Comparison of ENCODE assay signal across 9 mouse cellular contexts in genomic region chr4:126155183-126155582, GRCm38 (mm10). TPM values are rescaled to one million over a fixed set of nuclear protein-coding genes. Genes with fewer than 3 reads are reported as not detected.
DNase-seq lines count a peak whose midpoint lies in the region; ATAC-seq and TF ChIP-seq lines count a peak whose summit lies in the region.
"Had no signal": no experiment of that assay in that cellular context is flagged by ENCODE, and none has a peak within 500 bp of the region (broad histone marks: within the 10 kb centered on the region; RNA-seq: fewer than 3 reads in every experiment).

No protein-coding gene starts in this region.

- ATAC-seq in hindbrain, postnatal 0 days = no peak
- ATAC-seq in liver, embryonic 13.5 days (ENCODE audit: low read depth) = no peak

- peak; percentile 91 for DNase-seq in heart, adult 11 months
- no peak for DNase-seq in heart, postnatal 4 days
- peak; percentile 20 for DNase-seq in brain, embryonic 14.5 days (ENCODE audit: low read depth)
- no peak for DNase-seq in hindbrain, postnatal 0 days (ENCODE audit: low spot score)
- no peak for DNase-seq in liver, embryonic 13.5 days
- DNase-seq in cerebellum, adult 11 months = no peak
- DNase-seq in right cerebral cortex, postnatal 10 days (ENCODE audit: low spot score in 2 of 2) = no peak
- no peak for DNase-seq in adrenal gland, adult 2 months
- DNase-seq: right cerebral cortex, adult 18-20 months had no signal

- H3K4me2 ChIP-seq in hindbrain, postnatal 0 days (ENCODE audit: low read depth, low read length) = no peak overlapping the region
- H3K4me2 ChIP-seq in liver, embryonic 13.5 days = no peak overlapping the region

- no peak overlapping the region for H3K9ac ChIP-seq in hindbrain, postnatal 0 days (replicated peaks; ENCODE audit: low read length)
- H3K9ac ChIP-seq in liver, embryonic 13.5 days = no peak overlapping the region

- H3K4me1 ChIP-seq in hindbrain, postnatal 0 days (ENCODE audit: insufficient read depth, low read length) = no peaks in the 10 kb centered on the region
- peaks cover 21% of the 10 kb centered on the region for H3K4me1 ChIP-seq in liver, embryonic 13.5 days (replicated peaks)

- peak overlapping the region; percentile 46; the same call in 1 of the 2 replicates for H3K27ac ChIP-seq in hindbrain, postnatal 0 days
- H3K27ac ChIP-seq in liver, embryonic 13.5 days = peak overlapping the region; percentile 76

- H3K27me3 ChIP-seq in hindbrain, postnatal 0 days (ENCODE audit: insufficient read depth, low read length) = no peaks in the 10 kb centered on the region
- H3K27me3 ChIP-seq in liver, embryonic 13.5 days = peaks cover 14% of the 10 kb centered on the region

- no peaks in the 10 kb centered on the region for H3K36me3 ChIP-seq in hindbrain, postnatal 0 days (ENCODE audit: insufficient read depth, low read length)
- H3K36me3 ChIP-seq in liver, embryonic 13.5 days = no peaks in the 10 kb centered on the region

- no peak for TF ChIP-seq POLR2A in brain, embryonic 14.5 days (IDR thresholded peaks at IDR 0.05; ENCODE audit: borderline replicate concordance, extremely low read depth, insufficient read depth, insufficient read length, poor library complexity, severe bottlenecking)

- no peak for TF ChIP-seq CTCF in brain, embryonic 14.5 days (IDR thresholded peaks at IDR 0.05; ENCODE audit: borderline replicate concordance, extremely low read depth, insufficient read depth, insufficient read length)
- no peak for TF ChIP-seq CTCF in hindbrain, postnatal 0 days (IDR thresholded peaks at IDR 0.05; ENCODE audit: low read depth)

- no peak overlapping the region for H3K4me3 ChIP-seq in hindbrain, postnatal 0 days (ENCODE audit: low read length)
- no peak overlapping the region for H3K4me3 ChIP-seq in liver, embryonic 13.5 days (replicated peaks)

- WGBS in hindbrain, postnatal 0 days = 68% methylated on average over 4 of the region's 4 CpGs
- 9% methylated on average over 4 of the region's 4 CpGs for WGBS in liver, embryonic 13.5 days (ENCODE audit: insufficient replicate concordance)

- H3K9me3 ChIP-seq in hindbrain, postnatal 0 days (ENCODE audit: low read length) = no peaks in the 10 kb centered on the region
- no peaks in the 10 kb centered on the region for H3K9me3 ChIP-seq in liver, embryonic 13.5 days (replicated peaks)

RNA-seq across cellular contexts. Expression of gene Eva1b, which starts 7.6 kb away (rescaled TPM):
- 10 to 100 TPM; 27.3 to 29.3 TPM for total RNA-seq in heart, postnatal 4 days (2021)
- 20.7 and 23.1 TPM in 2 replicates for polyA plus RNA-seq in brain, embryonic 14.5 days (2012; rRNA removed)
- total RNA-seq in hindbrain, postnatal 0 days (2014; rRNA removed) = 24.9 and 25.6 TPM in 2 replicates
- 11.6 and 12.3 TPM in 2 replicates for polyA plus RNA-seq in hindbrain, postnatal 0 days (2015; fragmentation: Nextera tagmentation; extraction: Ambion mirVana)
- 11.8 and 13.3 TPM in 2 replicates for polyA plus RNA-seq in liver, embryonic 13.5 days (2015; fragmentation: Nextera tagmentation; extraction: Ambion mirVana)
- total RNA-seq in adrenal gland, adult 2 months (2021) = 10 to 100 TPM; 13.3 to 35.0 TPM
- polyA plus RNA-seq in adrenal gland, adult 2 months (2012; rRNA removed) = 111 and 156 TPM in 2 replicates

RNA-seq across cellular contexts. Expression of gene Sh3d21, which starts 8.1 kb away (rescaled TPM):
- 1 to 10 TPM; 1.6 to 1.8 TPM for total RNA-seq in heart, postnatal 4 days (2021)
- 0.66 and 0.81 TPM in 2 replicates for polyA plus RNA-seq in brain, embryonic 14.5 days (2012; rRNA removed)
- 0.63 and 1.2 TPM in 2 replicates for total RNA-seq in hindbrain, postnatal 0 days (2014; rRNA removed)
- 2.2 and 2.6 TPM in 2 replicates for polyA plus RNA-seq in hindbrain, postnatal 0 days (2015; fragmentation: Nextera tagmentation; extraction: Ambion mirVana)
- polyA plus RNA-seq in liver, embryonic 13.5 days (2015; fragmentation: Nextera tagmentation; extraction: Ambion mirVana) = 0.82 and 1.3 TPM in 2 replicates
- 1 to 10 TPM; 2.5 to 3.2 TPM for total RNA-seq in adrenal gland, adult 2 months (2021)
- 1.4 and 1.8 TPM in 2 replicates for polyA plus RNA-seq in adrenal gland, adult 2 months (2012; rRNA removed)

RNA-seq across cellular contexts. Expression of gene Thrap3, which starts 47.4 kb away (rescaled TPM):
- total RNA-seq in heart, postnatal 4 days (2021) = 100 to 1,000 TPM; 226 TPM
- polyA plus RNA-seq in brain, embryonic 14.5 days (2012; rRNA removed) = 108 and 133 TPM in 2 replicates
- total RNA-seq in hindbrain, postnatal 0 days (2014; rRNA removed) = 85.7 and 128 TPM in 2 replicates
- 108 and 123 TPM in 2 replicates for polyA plus RNA-seq in hindbrain, postnatal 0 days (2015; fragmentation: Nextera tagmentation; extraction: Ambion mirVana)
- 98.1 and 121 TPM in 2 replicates for polyA plus RNA-seq in liver, embryonic 13.5 days (2015; fragmentation: Nextera tagmentation; extraction: Ambion mirVana)
- total RNA-seq in adrenal gland, adult 2 months (2021) = 100 to 1,000 TPM; 169 to 173 TPM
- 29.1 and 36.8 TPM in 2 replicates for polyA plus RNA-seq in adrenal gland, adult 2 months (2012; rRNA removed)

RNA-seq across cellular contexts. Expression of gene Stk40, which starts 51.4 kb away (rescaled TPM):
- total RNA-seq in heart, postnatal 4 days (2021) = 10 to 100 TPM; 32.5 to 33.2 TPM
- polyA plus RNA-seq in brain, embryonic 14.5 days (2012; rRNA removed) = 19.6 and 28.1 TPM in 2 replicates
- 19.9 and 23.3 TPM in 2 replicates for total RNA-seq in hindbrain, postnatal 0 days (2014; rRNA removed)
- 17.6 and 19.7 TPM in 2 replicates for polyA plus RNA-seq in hindbrain, postnatal 0 days (2015; fragmentation: Nextera tagmentation; extraction: Ambion mirVana)
- 13.9 and 15.9 TPM in 2 replicates for polyA plus RNA-seq in liver, embryonic 13.5 days (2015; fragmentation: Nextera tagmentation; extraction: Ambion mirVana)
- total RNA-seq in adrenal gland, adult 2 months (2021) = 10 to 100 TPM; 43.0 to 56.0 TPM
- 33.2 and 33.5 TPM in 2 replicates for polyA plus RNA-seq in adrenal gland, adult 2 months (2012; rRNA removed)

RNA-seq across cellular contexts. Expression of gene Lsm10, which starts 58.8 kb away (rescaled TPM):
- total RNA-seq in heart, postnatal 4 days (2021) = 10 to 100 TPM; 17.3 to 18.4 TPM
- polyA plus RNA-seq in brain, embryonic 14.5 days (2012; rRNA removed) = 53.6 and 72.8 TPM in 2 replicates
- 25.1 and 54.7 TPM in 2 replicates for total RNA-seq in hindbrain, postnatal 0 days (2014; rRNA removed)
- polyA plus RNA-seq in hindbrain, postnatal 0 days (2015; fragmentation: Nextera tagmentation; extraction: Ambion mirVana) = 42.8 and 42.9 TPM in 2 replicates
- 31.1 and 31.3 TPM in 2 replicates for polyA plus RNA-seq in liver, embryonic 13.5 days (2015; fragmentation: Nextera tagmentation; extraction: Ambion mirVana)
- total RNA-seq in adrenal gland, adult 2 months (2021) = 10 to 100 TPM; 23.4 to 30.7 TPM
- polyA plus RNA-seq in adrenal gland, adult 2 months (2012; rRNA removed) = 29.3 and 32.5 TPM in 2 replicates

Comparison
In these comparisons a context has a peak if more than half of its experiments do, and no peak if none do; other contexts are left out.
1. DNase-seq: peak in heart, adult 11 months (single experiment) and brain, embryonic 14.5 days (single experiment); none in heart, postnatal 4 days (single experiment), hindbrain, postnatal 0 days (single experiment), liver, embryonic 13.5 days (single experiment), cerebellum, adult 11 months (single experiment), right cerebral cortex, postnatal 10 days (0 of 2) and adrenal gland, adult 2 months (single experiment).